Mouse (Mus musculus) lung, embryonic 16.5 days (tissue): Measurements from ENCODE around the gene Ncr1. TPM values are rescaled to one million over a fixed set of nuclear protein-coding genes. Genes with fewer than 3 reads are reported as not detected.
A peak's percentile ranks its signal among the peaks of the same experiment; 100 is the strongest.
"Not testable (repeated sequence)": the region's sequence is repeated elsewhere in the genome, so short reads cannot be mapped to it uniquely, and the experiment has no call there.

ENCODE experiments used
- ATAC-seq: fragments of 200-750 bp; cut with Nextera tagmentation; 2 replicates; pipeline ENCODE4 v1.8.0; 2017; ENCODE audit warnings: low read depth, mild to moderate bottlenecking, moderate library complexity
- H3K27ac ChIP-seq: fragments of 300-500 bp; sonication (generic); 2 replicates; pipeline ENCODE4 v1.5.1; 2014; ENCODE audit warnings: mild to moderate bottlenecking, control low read depth, low read length
- H3K27me3 ChIP-seq: fragments of 300-500 bp; sonication (generic); 2 replicates; pipeline ENCODE4 v1.6.1; 2014; ENCODE audit warnings: low read depth, low read length, mixed read lengths; ENCODE audit not compliant: control insufficient read depth, insufficient read depth
- H3K36me3 ChIP-seq: fragments of 300-500 bp; sonication (generic); 2 replicates; pipeline ENCODE4 v1.6.1; 2014; ENCODE audit warnings: low read length; ENCODE audit not compliant: control insufficient read depth, insufficient read depth
- H3K4me1 ChIP-seq: fragments of 300-500 bp; sonication (generic); replicated peaks from 2 replicates; pipeline ENCODE4 v1.6.1; 2014; ENCODE audit warnings: low read length, mixed read lengths; ENCODE audit not compliant: control insufficient read depth, insufficient read depth
- H3K4me2 ChIP-seq: fragments of 300-500 bp; sonication (generic); 2 replicates; pipeline ENCODE4 v1.6.1; 2014; ENCODE audit warnings: low read depth, low read length, control low read depth
- H3K4me3 ChIP-seq: fragments of 300-500 bp; sonication (generic); 2 replicates; pipeline ENCODE4 v1.5.1; 2014; ENCODE audit warnings: mild to moderate bottlenecking, low read length, control low read depth
- H3K9ac ChIP-seq: fragments of 300-500 bp; sonication (generic); 2 replicates; pipeline ENCODE4 v1.6.1; 2014; ENCODE audit warnings: low read length, control low read depth
- H3K9me3 ChIP-seq: fragments of 300-500 bp; sonication (generic); 2 replicates; pipeline ENCODE4 v1.6.1; 2016; ENCODE audit warnings: low read length; ENCODE audit not compliant: control insufficient read depth
- WGBS: fragments of 180-500 bp; shearing (Covaris S2); extraction: QIAGEN DNeasy Blood & Tissue Kit; methylation state at CpG from one replicate; pipeline ENCODE4 v1.1.7; 2014; 5-methylcytosine and 5-hydroxymethylcytosine counted together
- polyA plus RNA-seq: library from polyadenylated mRNA; unstranded; fragments of >200 nt; fragmentation: Nextera tagmentation; extraction: Ambion mirVana; gene quantifications from 2 replicates; pipeline ENCODE4 v1.2.1, GENCODE M21; 2015

Gene Ncr1
- not detected in 2 replicates for polyA plus RNA-seq

GRCm38 (mm10) chr7:4337509-4337908 lies at the start of gene Ncr1:
Gene Ncr1, plus strand, starts transcription at chr7:4337724.
- ATAC-seq, result no peak
- no peak within 1 kb of the TSS for H3K9ac ChIP-seq
- no peaks in the 10 kb centered on the region for H3K4me1 ChIP-seq
- H3K4me2 ChIP-seq, result no peak within 1 kb of the TSS
- H3K36me3 ChIP-seq, result no peaks in the 10 kb centered on the region
- H3K4me3 ChIP-seq, result no peak within 1 kb of the TSS
- H3K27ac ChIP-seq, result no peak within 1 kb of the TSS
- no peaks in the 10 kb centered on the region for H3K27me3 ChIP-seq
- H3K9me3 ChIP-seq, result no peaks in the 10 kb centered on the region

DNA sequence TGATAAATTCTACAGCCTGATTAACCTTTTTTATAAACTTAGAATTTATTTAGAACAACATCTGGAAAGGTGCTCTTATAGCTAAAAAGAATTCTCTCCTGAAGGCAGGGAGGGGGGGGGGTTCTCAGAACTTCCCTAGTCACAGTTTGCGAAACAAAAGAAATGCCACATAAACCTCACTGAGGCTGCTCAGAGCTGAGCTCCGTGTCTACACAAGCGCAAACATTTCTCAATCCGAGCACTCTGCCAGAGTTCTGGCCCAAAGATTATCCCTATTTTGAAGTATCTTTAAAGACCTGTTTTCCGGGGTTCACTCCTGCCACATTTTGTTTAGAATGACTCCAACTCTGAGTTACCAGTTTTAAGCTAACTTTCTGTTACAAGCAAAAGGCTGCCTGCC lies 44.9 kb upstream of the Ncr1 start:
- 69% methylated on average over 5 of the region's 5 CpGs for WGBS

DNA sequence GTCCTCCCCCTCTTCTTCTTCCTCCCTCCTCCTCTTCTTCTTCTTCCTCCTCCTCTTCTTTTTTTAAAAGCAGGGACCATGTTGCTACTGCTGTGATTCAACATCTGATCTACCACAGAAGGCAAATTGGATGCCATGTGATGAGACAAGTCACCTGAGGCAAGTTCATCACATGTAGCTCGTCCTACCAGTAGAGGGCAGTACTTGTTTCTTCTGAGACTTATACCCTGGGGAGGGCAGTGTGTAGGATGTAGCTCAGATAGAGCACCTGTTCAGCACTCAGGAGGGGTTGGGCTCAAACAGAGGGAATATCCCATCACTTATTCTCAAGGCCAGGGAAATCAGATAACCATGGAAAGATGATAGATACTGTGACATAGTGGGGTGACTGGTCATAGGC lies 40.3 kb upstream of the Ncr1 start:
- Histone ChIP-seq H3K36me3 (no peaks in the 10 kb centered on the region), H3K4me3 (no peak overlapping the region), H3K27ac (no peak overlapping the region), H3K27me3 (no peaks in the 10 kb centered on the region), H3K4me2 (no peak overlapping the region), H3K9ac (no peak overlapping the region), H3K4me1 (no peaks in the 10 kb centered on the region), H3K9me3 (no peaks in the 10 kb centered on the region)
- WGBS, result 32% methylated on average over 1 of the region's 1 CpGs
- no peak for ATAC-seq

More for the DNA sequence above, 44.9 kb upstream of the Ncr1 start:
- Histone ChIP-seq H3K27ac (no peak overlapping the region), H3K9ac (no peak overlapping the region), H3K4me1 (no peaks in the 10 kb centered on the region), H3K4me3 (no peak overlapping the region), H3K27me3 (no peaks in the 10 kb centered on the region), H3K36me3 (no peaks in the 10 kb centered on the region), H3K4me2 (no peak overlapping the region), H3K9me3 (no peaks in the 10 kb centered on the region)
- ATAC-seq, result no peak

GRCm38 (mm10) chr7:4300166-4300565 lies 37.4 kb upstream of the Ncr1 start:
- Histone ChIP-seq H3K4me2 (no peak overlapping the region), H3K36me3 (no peaks in the 10 kb centered on the region), H3K4me3 (no peak overlapping the region), H3K27ac (no peak overlapping the region), H3K4me1 (no peaks in the 10 kb centered on the region), H3K27me3 (no peaks in the 10 kb centered on the region), H3K9ac (no peak overlapping the region), H3K9me3 (no peaks in the 10 kb centered on the region)
- ATAC-seq, result no peak

- no peak overlapping the region for H3K4me2 ChIP-seq
These were observed 34.1 kb upstream of the Ncr1 start for GRCm38 (mm10) chr7:4303457-4303856.

DNA sequence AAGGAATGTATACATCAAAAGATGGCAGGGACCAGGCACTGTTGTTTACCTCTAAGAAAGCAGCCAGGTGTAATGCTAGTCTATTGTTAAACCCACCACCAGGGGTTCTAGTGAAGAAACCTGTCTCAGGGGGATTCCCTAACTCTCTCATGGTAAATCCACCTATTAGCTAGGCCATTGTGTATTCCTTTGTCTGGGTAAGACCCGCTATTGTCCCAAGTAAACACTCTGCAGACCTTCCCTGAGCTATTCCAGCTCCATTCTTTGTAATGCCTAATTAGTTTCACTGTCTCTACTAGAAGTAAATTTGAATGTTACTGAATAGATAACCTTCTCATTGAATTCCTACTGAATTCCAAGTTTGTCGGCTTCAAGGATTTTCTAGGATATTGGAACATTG lies 24.4 kb upstream of the Ncr1 start:
- not testable (repeated sequence) for ATAC-seq, H3K4me3 ChIP-seq, H3K4me2 ChIP-seq, H3K27ac ChIP-seq, H3K9ac ChIP-seq, H3K27me3 ChIP-seq, H3K4me1 ChIP-seq, H3K9me3 ChIP-seq, H3K36me3 ChIP-seq
- 78% methylated on average over 2 of the region's 2 CpGs for WGBS

More at GRCm38 (mm10) chr7:4303457-4303856, 34.1 kb upstream of the Ncr1 start:
- H3K9ac ChIP-seq, result no peak overlapping the region
- H3K4me3 ChIP-seq, result no peak overlapping the region
- 87% methylated on average over 1 of the region's 1 CpGs for WGBS
- no peaks in the 10 kb centered on the region for H3K27me3 ChIP-seq
- H3K36me3 ChIP-seq, result no peaks in the 10 kb centered on the region
- H3K27ac ChIP-seq, result no peak overlapping the region
- no peak for ATAC-seq
- no peaks in the 10 kb centered on the region for H3K9me3 ChIP-seq
- H3K4me1 ChIP-seq, result no peaks in the 10 kb centered on the region

DNA sequence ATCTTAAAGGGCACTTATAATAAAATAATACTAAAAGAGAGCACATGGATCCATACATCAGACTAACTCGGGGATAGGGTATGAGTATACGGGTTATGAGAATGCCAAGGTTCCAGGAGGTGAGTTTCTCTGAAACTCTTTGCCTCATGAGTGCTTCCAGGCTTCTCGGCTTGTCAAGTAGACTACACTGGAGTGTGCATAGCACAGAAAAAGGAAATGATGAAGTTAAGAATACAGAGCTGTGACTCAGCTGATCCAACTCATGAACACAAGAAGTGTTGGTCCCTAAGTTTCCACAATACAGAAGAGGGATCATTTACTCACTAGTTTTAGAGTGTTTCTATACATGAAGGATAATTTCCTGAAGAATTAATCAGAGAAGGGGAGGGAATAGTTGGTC lies 24.0 kb upstream of the Ncr1 start:
- 81% methylated on average over 3 of the region's 3 CpGs for WGBS
- H3K4me1 ChIP-seq, H3K4me3 ChIP-seq, H3K9me3 ChIP-seq, H3K4me2 ChIP-seq, H3K9ac ChIP-seq, H3K27ac ChIP-seq, H3K27me3 ChIP-seq, H3K36me3 ChIP-seq, ATAC-seq: not testable (repeated sequence)

GRCm38 (mm10) chr7:4323301-4323700 lies 14.2 kb upstream of the Ncr1 start:
- Histone ChIP-seq H3K36me3 (no peaks in the 10 kb centered on the region), H3K4me1 (no peaks in the 10 kb centered on the region), H3K27ac (no peak overlapping the region), H3K4me2 (no peak overlapping the region), H3K9ac (no peak overlapping the region), H3K9me3 (no peaks in the 10 kb centered on the region), H3K4me3 (no peak overlapping the region), H3K27me3 (no peaks in the 10 kb centered on the region)
- ATAC-seq, result no peak
- 64% methylated on average over 2 of the region's 2 CpGs for WGBS

GRCm38 (mm10) chr7:4373521-4373920 lies 36.0 kb downstream of the Ncr1 start:
- Histone ChIP-seq H3K27ac (no peak overlapping the region), H3K4me2 (no peak overlapping the region), H3K36me3 (no peaks in the 10 kb centered on the region), H3K9me3 (no peaks in the 10 kb centered on the region), H3K27me3 (no peaks in the 10 kb centered on the region), H3K4me1 (no peaks in the 10 kb centered on the region), H3K9ac (no peak overlapping the region), H3K4me3 (no peak overlapping the region)
- WGBS, result 61% methylated on average over 7 of the region's 7 CpGs
- ATAC-seq, result peak; percentile 41; the same call in 1 of the 2 replicates
